Mouse (Mus musculus): ENCODE results near the gene Pkhd1. TPM values are rescaled to one million over a fixed set of nuclear protein-coding genes. Genes with fewer than 3 reads are reported as not detected.

Gene Pkhd1
- 0.22 and 0.54 TPM in 2 replicates for polyA plus RNA-seq (2015; fragmentation: Nextera tagmentation; extraction: Ambion mirVana)

DNA sequence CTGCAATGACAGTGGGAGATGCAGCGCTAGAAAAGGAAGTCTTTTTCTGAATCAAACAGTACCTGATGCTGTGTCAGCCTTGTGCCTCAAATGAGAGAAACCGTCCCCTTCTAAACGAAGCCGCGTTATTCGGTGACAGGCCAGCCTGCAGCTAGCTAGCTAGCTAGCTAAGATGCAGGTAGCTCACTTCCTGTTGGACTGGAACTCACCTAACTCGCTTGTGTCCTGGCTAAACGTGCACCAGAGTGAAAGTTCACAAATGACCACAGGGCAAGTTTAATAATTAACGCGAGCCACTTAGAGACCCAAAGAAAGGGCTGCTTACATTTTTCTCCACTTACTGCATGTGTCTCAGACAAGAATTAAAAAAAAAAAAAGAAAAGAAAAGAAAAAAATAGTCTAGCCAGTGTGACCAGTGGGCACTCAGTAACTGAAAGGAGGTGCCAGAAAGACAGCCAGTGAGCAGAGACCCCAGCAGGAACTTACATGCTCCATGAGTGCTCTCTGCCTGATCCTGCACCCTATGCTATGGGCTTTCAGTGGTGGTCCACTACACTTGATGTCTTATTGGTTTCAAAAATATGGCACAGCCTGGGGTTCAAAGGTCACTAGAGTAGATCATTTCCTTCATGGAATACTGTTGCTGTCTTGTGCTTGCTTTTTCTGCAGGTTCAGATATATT is at the start of gene Pkhd1:
Gene Pkhd1 (minus strand): TSS at position 216 of the 682 bp plus-strand sequence.

Other genes with a start within 250 kb of the Pkhd1 start
- not detected in 2 replicates for gene Il17a, start 112.8 kb upstream of the Pkhd1 start, polyA plus RNA-seq (2015; fragmentation: Nextera tagmentation; extraction: Ambion mirVana)
- gene Il17f, start 172.6 kb upstream of the Pkhd1 start, polyA plus RNA-seq (2015; fragmentation: Nextera tagmentation; extraction: Ambion mirVana) = not detected in 2 replicates
- gene Mcm3, start 202.2 kb upstream of the Pkhd1 start, polyA plus RNA-seq (2015; fragmentation: Nextera tagmentation; extraction: Ambion mirVana) = 17.9 and 20.9 TPM in 2 replicates

All from skeletal muscle tissue, postnatal 0 days (tissue).